Mouse (Mus musculus): ENCODE data around the gene Tas2r126.

The Tas2r126 gene

GRCm38 (mm10) chr6:42476235-42476634 is 41.9 kb downstream of the Tas2r126 start, which contains the start of gene Olfr457:
Gene Olfr457, minus strand, starts transcription at chr6:42476335.
- in situ Hi-C loops (cut with MboI; ENCODE audit: unreplicated experiment in 2 of 2): no loop called here

DNA sequence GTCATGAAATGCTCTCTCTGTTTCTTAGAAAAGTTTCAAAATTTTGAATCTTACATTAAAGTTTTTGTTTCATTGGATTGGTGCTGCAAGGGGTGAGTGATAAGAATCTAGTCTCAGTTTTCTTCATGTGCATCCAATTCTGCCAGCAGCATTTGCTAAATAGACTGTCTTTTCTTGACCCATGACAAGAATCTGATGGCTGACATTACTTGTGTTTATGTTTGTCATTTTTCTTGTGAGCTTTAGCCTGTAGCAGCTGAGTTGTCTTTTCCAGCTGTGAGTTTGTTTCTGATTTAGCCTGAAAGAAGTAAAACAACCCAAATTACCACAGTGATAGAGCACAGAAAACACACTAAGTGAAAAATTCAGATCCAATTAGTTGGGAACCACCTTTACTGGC is 50.3 kb downstream of the Tas2r126 start:
- in situ Hi-C loops (cut with MboI; ENCODE audit: unreplicated experiment in 2 of 2): no loop called here

Measured in v-Abl transformed pro-B cells (cell line).